Mouse (Mus musculus) liver, postnatal 0 days (tissue): ENCODE measurements around the gene Hist1h3b.

Experiments
- CTCF ChIP-seq: sonication (generic); IDR thresholded peaks from 2 replicates; pipeline ENCODE4 v1.5.1; 2016; ENCODE audit warnings: antibody characterized with exemption, low read depth
- EP300 ChIP-seq: IDR thresholded peaks from 2 replicates; pipeline ENCODE4 v1.6.1; 2016; ENCODE audit warnings: antibody characterized with exemption, low read depth, mild to moderate bottlenecking

- TF ChIP-seq CTCF (peak; percentile 25), EP300 (peak; percentile 76)
Measured at GRCm38 (mm10) chr13:23750839-23751477, 1.1 kb upstream of the Hist1h3b start, which contains the start of gene Hist1h2ab.
